Mouse (Mus musculus): ENCODE data around the gene Batf. TPM values are rescaled to one million over a fixed set of nuclear protein-coding genes. Genes with fewer than 3 reads are reported as not detected.

The Batf gene
- total RNA-seq, 1 experiment from 2014 or later, result 31.9 TPM

GRCm38 (mm10) chr12:85714126-85714525, 27.7 kb downstream of the Batf start:
- no peak for ATAC-seq (replicated peaks; ENCODE audit: low read depth, poor library complexity, severe bottlenecking)

GRCm38 (mm10) chr12:85725306-85725705, 38.8 kb downstream of the Batf start:
- ATAC-seq (replicated peaks; ENCODE audit: low read depth, poor library complexity, severe bottlenecking), result no peak

DNA sequence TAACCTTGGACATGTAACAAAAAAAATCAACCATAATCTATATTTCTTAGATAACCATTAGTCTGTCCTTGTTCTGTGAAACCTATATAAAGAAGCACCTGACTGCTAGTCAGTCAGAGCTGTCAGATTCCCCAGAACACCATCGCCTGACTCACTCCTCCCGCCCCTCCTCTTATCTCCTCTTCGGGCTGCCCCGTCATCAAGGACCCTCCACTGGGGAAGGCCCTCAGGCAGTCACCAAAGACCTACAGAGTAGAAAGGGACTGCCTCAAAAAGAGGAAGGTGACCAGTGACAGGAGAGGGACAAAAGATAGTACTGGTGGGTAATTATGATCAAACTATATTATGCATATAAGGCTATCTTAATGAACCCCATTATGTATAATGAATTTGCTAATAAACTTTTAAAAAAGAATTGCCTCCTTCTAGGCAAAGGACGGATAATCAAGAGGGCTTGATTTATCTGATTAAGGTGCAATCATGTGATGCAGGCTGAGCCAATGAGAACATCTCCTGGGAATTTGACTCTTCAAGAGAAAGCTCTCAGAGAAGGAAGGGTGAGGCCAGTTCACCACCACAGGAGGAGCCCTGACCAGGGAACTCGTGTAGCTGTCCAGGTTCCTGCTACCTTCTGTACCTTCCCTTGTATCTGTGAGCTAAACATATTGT, 40.4 kb downstream of the Batf start:
- ATAC-seq (replicated peaks; ENCODE audit: low read depth, poor library complexity, severe bottlenecking), result 0 out of 2 replicates have a peak, but pooled peaks have one; percentile 22

DNA sequence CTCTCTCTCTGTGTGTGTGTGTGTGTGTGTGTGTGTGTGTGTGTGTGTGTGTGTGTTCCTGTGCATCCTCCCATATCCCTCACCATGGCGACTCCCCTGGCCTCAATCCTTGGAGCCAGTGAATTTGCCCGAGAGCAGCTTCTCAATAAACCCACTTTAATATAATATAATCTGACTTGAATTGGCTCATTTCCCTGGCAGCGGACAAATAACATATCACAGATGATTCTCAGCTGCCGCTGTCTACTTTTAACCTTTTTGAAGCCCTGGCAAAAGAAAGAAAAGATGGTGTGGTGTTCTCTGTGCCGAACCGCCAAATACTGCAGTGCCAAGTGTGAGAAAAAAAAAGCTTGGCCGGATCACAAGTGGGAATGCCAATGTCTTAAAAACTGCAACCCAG, 41.7 kb downstream of the Batf start:
- ATAC-seq (replicated peaks; ENCODE audit: low read depth, poor library complexity, severe bottlenecking), result no peak

DNA sequence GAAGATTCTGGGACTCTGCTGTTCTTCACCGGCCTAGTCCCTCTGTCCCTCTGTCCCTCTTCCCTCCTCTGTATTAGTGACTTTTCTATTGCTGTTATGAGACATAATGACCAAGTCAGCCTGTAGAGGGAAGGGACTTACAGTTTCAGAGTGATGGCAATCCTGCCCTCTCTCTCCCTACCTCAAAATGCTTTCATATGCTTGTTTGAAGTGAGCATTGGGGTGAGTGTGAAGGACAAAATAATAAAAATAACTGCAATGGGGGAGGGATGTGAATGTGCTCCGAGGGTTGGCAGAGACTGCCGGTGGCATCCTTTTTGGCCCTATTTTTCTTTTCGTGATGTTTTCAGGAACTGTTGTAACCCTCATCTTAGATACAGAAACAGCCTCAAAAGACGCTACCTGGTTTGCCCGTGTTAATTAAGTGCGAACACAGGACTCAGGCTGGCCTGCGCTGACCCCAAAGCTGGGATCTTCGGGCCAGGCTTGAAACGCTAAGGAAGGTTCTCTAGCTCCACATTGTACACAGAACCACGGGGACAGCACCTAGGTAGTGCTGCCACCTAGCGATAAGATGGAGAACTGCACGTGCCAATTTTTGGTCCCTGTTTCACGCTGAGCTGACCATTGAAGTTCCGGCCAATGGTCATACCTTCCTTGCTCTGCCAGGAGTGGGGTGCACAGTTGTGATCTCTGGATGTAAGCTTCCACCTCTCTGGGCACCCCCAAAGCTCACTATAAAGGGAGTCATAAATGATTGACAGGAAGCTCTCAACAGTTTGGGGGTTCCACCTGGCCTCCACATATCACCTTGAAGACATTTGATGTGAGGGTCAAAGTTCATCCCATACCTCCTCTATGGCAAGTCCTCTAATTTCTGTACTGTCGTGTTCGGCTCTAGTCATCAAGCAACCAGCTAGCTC, 42.8 kb downstream of the Batf start:
- peak; percentile 84 for ATAC-seq (replicated peaks; ENCODE audit: low read depth, poor library complexity, severe bottlenecking)

DNA sequence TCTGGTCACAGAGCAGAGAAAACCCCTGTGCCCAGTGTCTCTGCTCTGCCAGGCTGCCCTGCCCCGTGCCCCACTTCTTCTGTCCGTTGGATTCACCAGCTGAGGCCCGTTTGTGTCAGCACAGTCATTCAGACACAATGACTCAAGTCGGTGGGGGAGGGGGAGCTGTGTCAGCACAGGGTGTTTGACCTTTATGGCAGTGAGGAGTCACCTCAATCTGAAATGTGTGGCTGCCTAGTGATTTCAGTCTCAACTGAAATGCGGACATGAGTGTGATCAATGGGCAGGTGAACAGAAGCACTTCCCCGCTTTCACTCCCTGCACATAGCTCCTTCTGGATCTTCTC, 43.4 kb downstream of the Batf start:
- no peak for ATAC-seq (replicated peaks; ENCODE audit: low read depth, poor library complexity, severe bottlenecking)

GRCm38 (mm10) chr12:85736203-85736602, 49.7 kb downstream of the Batf start:
- no peak for ATAC-seq (replicated peaks; ENCODE audit: low read depth, poor library complexity, severe bottlenecking)

DNA sequence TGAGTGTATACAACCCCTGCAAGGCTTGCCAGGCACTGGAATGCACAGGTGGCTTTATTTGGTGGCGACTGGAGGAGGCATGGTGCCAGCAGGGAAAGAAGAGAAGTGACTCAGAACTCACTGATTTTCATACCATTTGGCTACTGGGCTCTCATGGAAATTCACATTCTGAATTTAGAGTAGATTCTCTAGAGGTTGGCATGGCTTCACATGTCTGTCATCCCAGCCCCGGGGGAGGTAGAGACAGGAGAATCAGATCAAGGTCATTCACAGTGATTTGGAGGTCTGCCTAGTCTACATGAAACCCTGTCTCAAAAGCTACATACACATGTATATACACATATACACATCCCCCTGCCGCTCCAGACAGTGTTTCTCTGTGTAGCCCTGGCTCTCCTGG, 50.5 kb downstream of the Batf start:
- ATAC-seq (replicated peaks; ENCODE audit: low read depth, poor library complexity, severe bottlenecking), result no peak

DNA sequence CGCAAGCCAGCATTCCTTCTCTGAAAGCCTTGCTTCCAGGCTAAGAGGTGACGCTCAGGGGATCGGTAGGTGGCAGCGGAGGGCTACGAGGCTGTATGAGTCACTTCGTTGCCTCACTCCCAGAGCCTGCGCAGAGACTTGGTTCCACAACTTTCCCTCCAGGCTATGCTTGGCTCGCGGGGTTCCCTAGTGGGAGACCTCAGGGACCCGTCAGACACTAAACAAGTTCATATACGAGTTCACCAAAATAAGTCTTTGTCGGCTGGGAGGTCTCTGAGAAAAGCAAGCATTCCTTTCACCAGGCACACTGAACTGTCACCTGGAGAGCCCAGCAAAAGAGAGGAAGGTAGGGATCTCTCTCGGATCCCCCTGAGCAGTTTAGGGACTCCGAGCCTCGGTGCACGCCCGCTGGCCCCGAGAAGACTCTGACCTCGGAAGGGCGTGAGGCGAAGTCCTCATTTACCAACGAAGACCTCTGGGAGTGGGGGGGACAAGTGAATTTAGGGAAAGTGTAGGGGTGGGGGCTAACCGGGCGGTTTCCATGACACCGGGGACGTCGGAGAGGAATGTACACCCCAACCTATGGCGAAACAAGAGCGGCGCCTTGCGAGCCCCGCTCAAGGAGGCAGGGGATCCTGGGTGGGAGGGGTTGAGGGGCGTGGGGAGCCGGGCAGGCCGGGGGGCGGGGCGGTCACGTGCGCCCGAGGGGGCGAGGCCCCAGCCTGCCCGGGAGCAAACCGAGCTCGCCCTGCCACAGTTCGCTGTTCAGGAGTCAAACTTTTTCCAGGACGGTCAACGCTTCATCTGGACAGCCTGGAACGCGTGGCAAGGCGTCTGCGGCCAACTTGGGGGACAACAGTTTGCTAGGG, 59.6 kb downstream of the Batf start, which contains the start of gene Flvcr2:
TSS of gene Flvcr2 (plus strand) at position 713 of the 869 bp plus-strand sequence.
- peak; percentile 90 for ATAC-seq (replicated peaks; ENCODE audit: low read depth, poor library complexity, severe bottlenecking)

- ATAC-seq (replicated peaks; ENCODE audit: low read depth, poor library complexity, severe bottlenecking), result 0 out of 2 replicates have a peak, but pooled peaks have one; percentile 5
Measured at GRCm38 (mm10) chr12:85746696-85747219, 60.3 kb downstream of the Batf start.

DNA sequence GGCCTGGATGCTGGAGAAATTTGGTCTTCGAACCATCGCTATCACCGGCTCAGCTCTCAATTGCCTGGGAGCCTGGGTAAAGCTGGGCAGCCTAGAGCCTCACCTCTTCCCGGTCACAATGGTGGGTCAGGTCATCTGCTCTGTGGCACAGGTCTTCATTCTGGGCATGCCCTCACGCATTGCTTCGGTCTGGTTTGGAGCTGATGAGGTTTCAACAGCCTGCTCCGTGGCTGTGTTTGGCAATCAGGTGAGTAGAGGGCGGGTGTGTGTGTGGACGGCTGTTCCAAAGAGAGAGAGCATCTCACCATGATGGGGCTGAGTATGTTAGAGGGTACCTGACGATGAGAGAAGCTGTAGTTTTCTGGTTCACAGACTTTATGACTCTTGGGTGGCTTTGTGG, 60.9 kb downstream of the Batf start:
- ATAC-seq (replicated peaks; ENCODE audit: low read depth, poor library complexity, severe bottlenecking), result no peak

DNA sequence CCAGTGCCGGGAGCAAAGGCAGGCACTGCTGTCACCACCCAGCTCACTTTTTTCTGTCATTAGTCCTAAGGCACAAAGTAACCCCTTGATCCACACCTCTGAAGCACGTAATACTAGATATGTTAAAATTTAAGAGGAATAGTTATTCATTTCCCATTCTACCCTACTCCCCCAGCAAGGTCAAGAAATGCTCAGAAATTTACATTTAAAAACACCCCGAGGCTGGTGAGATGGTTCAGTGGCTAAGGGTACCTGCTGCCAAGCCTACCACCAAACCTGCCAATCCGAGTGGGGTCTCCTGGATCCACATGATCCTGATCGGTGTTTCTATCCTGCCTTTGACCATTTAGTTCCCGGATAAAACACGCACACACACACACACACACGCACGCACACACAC, 63.4 kb downstream of the Batf start:
- ATAC-seq (replicated peaks; ENCODE audit: low read depth, poor library complexity, severe bottlenecking), result no peak

- ATAC-seq (replicated peaks; ENCODE audit: low read depth, poor library complexity, severe bottlenecking), result no peak
Measured at GRCm38 (mm10) chr12:85752116-85752515, 65.6 kb downstream of the Batf start.

DNA sequence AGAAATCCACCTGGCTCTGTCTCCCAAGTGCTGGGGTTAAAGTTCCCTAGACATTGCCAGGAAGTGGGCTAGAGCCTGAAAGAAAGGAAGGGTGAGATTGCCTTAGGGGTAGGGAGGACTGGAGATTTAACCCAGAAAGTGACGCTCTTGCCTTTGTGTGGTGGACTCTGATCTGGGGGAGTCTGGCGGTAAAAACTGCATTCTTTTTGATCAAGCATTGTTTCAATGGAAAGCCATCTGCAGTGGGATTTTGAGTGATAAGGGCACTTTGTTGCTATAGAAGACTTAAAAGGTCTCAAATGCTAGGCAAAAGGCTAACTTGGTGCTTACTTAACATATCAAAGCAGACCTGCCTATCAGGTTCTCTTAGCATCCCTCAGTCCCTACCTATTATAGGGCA, 66.8 kb downstream of the Batf start:
- no peak for ATAC-seq (replicated peaks; ENCODE audit: low read depth, poor library complexity, severe bottlenecking)

DNA sequence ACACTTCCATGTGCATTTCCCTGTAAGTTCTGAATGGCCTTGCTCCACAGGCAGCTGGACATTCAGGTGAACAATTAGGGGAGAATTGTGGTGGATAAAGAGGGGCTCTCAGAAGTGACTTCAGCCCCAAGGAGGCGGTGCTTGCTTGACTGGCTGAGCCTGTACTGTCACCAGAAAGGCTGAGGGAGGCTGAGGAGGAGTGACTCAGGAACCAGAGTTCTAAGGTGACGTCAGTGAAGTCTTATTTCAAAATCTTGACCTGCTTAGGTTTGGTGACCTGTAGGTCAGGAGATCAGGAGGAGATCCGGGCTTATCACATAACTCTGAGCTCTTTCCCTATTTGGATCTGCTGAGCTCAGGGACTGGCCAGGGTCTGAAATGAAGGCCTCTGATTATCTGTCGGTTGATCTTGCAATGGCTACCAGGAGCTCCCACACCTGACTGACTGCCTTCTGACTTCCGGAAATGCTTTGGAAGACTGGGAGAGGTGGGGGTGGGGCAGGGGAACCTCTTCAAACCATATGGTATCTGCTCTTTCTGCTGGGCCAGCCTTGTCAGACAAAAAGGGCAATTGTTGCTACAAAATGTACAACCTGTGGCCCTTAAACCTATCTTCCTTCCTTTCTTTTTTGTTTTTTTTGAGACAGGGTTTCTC, 68.3 kb downstream of the Batf start:
- ATAC-seq (replicated peaks; ENCODE audit: low read depth, poor library complexity, severe bottlenecking), result no peak

GRCm38 (mm10) chr12:85756455-85756854, 70.0 kb downstream of the Batf start:
- no peak for ATAC-seq (replicated peaks; ENCODE audit: low read depth, poor library complexity, severe bottlenecking)

DNA sequence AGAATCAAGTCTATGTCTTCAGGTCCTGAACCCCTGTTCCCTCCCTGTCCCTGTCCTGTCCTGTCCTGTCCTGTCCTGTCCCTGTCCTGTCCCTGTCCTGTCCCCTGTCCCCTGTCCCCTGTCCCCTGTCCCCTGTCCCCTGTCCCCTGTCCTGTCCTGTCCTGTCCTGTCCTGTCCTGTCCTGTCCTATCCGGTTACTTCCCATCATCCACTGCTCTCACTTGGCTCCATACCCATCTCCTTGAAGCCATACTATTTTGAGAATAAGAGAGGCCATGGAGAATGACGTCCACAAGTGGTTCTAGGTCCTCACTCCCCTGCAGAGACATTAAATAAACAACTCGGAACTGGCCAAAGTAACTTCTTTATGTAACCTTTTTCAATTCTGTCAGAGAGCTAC, 70.6 kb downstream of the Batf start:
- ATAC-seq (replicated peaks; ENCODE audit: low read depth, poor library complexity, severe bottlenecking), result no peak
